Mouse (Mus musculus) c-Kit-positive CD71-negative TER-119-negative erythroid progenitor cells, embryonic 14.5 days (primary cell): ENCODE results near the gene Fn1.

Source experiments
- DNase-seq: peaks from one replicate; pipeline ENCODE4 v3.0.0-alpha.2; 2013; ENCODE audit warnings: low read depth

The Fn1 gene

GRCm38 (mm10) chr1:71605751-71606150 lies 47.2 kb downstream of the Fn1 start:
- no peak for DNase-seq

- DNase-seq = no peak
Observed at GRCm38 (mm10) chr1:71595365-71595764, 57.6 kb downstream of the Fn1 start.

GRCm38 (mm10) chr1:71594268-71594667 lies 58.7 kb downstream of the Fn1 start:
- DNase-seq = no peak

GRCm38 (mm10) chr1:71593184-71593583 lies 59.8 kb downstream of the Fn1 start:
- DNase-seq = no peak

- DNase-seq = no peak
Observed at GRCm38 (mm10) chr1:71590038-71590437, 63.0 kb downstream of the Fn1 start.

- no peak for DNase-seq
Observed at GRCm38 (mm10) chr1:71586658-71587057, 66.3 kb downstream of the Fn1 start.

GRCm38 (mm10) chr1:71583900-71584299 lies 69.1 kb downstream of the Fn1 start:
- no peak for DNase-seq

- no peak for DNase-seq
Observed at GRCm38 (mm10) chr1:71583302-71583701, 69.7 kb downstream of the Fn1 start.

GRCm38 (mm10) chr1:71580408-71580807 lies 72.6 kb downstream of the Fn1 start:
- DNase-seq = no peak

GRCm38 (mm10) chr1:71579526-71579925 lies 73.5 kb downstream of the Fn1 start:
- DNase-seq = no peak

- no peak for DNase-seq
Observed at GRCm38 (mm10) chr1:71576837-71577236, 76.2 kb downstream of the Fn1 start.

- no peak for DNase-seq
Observed at GRCm38 (mm10) chr1:71575987-71576386, 77.0 kb downstream of the Fn1 start.

- DNase-seq = no peak
Observed at GRCm38 (mm10) chr1:71570116-71570515, 82.9 kb downstream of the Fn1 start.

- no peak for DNase-seq
Observed at GRCm38 (mm10) chr1:71567884-71568605, 85.0 kb downstream of the Fn1 start.

- DNase-seq = no peak
Observed at GRCm38 (mm10) chr1:71564291-71564690, 88.7 kb downstream of the Fn1 start.

GRCm38 (mm10) chr1:71560626-71561025 lies 92.4 kb downstream of the Fn1 start:
- DNase-seq = no peak

GRCm38 (mm10) chr1:71556688-71557612 lies 96.0 kb downstream of the Fn1 start, which contains the start of gene Atic:
TSS of gene Atic (plus strand) at chr1:71557150.
- DNase-seq = peak; percentile 92

GRCm38 (mm10) chr1:71550626-71551195 lies 102.3 kb downstream of the Fn1 start:
- no peak for DNase-seq

GRCm38 (mm10) chr1:71540437-71540836 lies 112.6 kb downstream of the Fn1 start:
- DNase-seq = no peak

GRCm38 (mm10) chr1:71539641-71540040 lies 113.4 kb downstream of the Fn1 start:
- no peak for DNase-seq
